Comparison of ENCODE assay signal across 15 mouse cellular contexts in the genomic region with DNA sequence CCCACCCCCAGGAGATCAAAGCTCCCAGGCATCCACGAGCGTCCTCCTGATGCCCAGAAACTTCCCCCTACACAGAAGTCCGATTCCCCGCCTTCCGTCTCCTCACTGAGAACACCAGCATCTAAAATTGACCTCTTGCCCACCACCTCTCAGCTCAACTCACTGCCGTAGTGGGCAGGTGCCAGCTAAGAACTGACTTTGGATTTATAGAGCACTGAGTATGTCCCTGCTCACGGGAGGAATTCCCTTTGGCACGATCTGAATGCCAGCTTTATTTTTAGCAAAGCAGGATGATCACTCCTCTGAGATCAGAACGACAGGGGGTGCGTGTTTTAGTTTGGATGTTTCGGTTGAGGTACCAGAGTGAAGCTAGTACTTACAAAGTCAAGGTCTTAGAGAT. TPM values are rescaled to one million over a fixed set of nuclear protein-coding genes. Genes with fewer than 3 reads are reported as not detected.
"Had no signal": no experiment of that assay in that cellular context is flagged by ENCODE, and none has a peak within 500 bp of the region (broad histone marks: within the 10 kb centered on the region; RNA-seq: fewer than 3 reads in every experiment).

No protein-coding gene starts in this region.

- H3K4me2 ChIP-seq: limb, embryonic 12.5 days; liver, embryonic 13.5 days; lung, embryonic 15.5 days; midbrain, embryonic 11.5 days; midbrain, embryonic 15.5 days; neural tube, embryonic 12.5 days had no signal

- H3K27me3 ChIP-seq: neural tube, embryonic 12.5 days had no signal

- ATAC-seq: liver, postnatal 0 days; midbrain, embryonic 15.5 days had no signal

- H3K9ac ChIP-seq: limb, embryonic 12.5 days; liver, embryonic 13.5 days; liver, postnatal 0 days; lung, embryonic 15.5 days; midbrain, embryonic 15.5 days; neural tube, embryonic 12.5 days had no signal

- H3K27ac ChIP-seq: layer of hippocampus, adult 2 months; limb, embryonic 12.5 days; liver, embryonic 13.5 days; lung, embryonic 15.5 days; macrophage; midbrain, embryonic 15.5 days; neural tube, embryonic 12.5 days; stomach, postnatal 0 days had no signal

- H3K9me3 ChIP-seq: limb, embryonic 12.5 days; liver, embryonic 13.5 days; lung, embryonic 15.5 days; megakaryocyte, embryonic 14.5 days; midbrain, embryonic 15.5 days; neural tube, embryonic 12.5 days had no signal

- H3K36me3 ChIP-seq: limb, embryonic 12.5 days; liver, embryonic 13.5 days; lung, embryonic 15.5 days; midbrain, embryonic 15.5 days; neural tube, embryonic 12.5 days had no signal

- H3K4me3 ChIP-seq: layer of hippocampus, adult 2 months; limb, embryonic 12.5 days; liver, embryonic 13.5 days; lung, embryonic 15.5 days; megakaryocyte, embryonic 14.5 days; midbrain, embryonic 15.5 days; neural tube, embryonic 12.5 days had no signal

- DNase-seq: kidney, postnatal 4 days; liver; liver, embryonic 13.5 days; liver, postnatal 0 days; lung, postnatal 14 days; thymus, postnatal 4 days had no signal

- H3K4me1 ChIP-seq: liver, embryonic 13.5 days; lung, embryonic 15.5 days; midbrain, embryonic 15.5 days; neural tube, embryonic 12.5 days had no signal

RNA-seq across cellular contexts. Expression of gene Pdzd2, which starts 7.1 kb away (rescaled TPM):
- polyA plus RNA-seq: macrophage had no signal
